Mouse (Mus musculus) adrenal gland (tissue): ENCODE data around the gene Pgls.

ENCODE experiments used
- intact Hi-C: fragments of 180-260 bp; cut with DNase I; formaldehyde crosslinking; loops from one replicate; pipeline ENCODE4 v1.15.1; 2025
- long read RNA-seq, 2 experiments: library from polyadenylated mRNA; unstranded; transcript quantifications; one replicate each; pipeline ENCODE4 v2.0.0; 2020; ENCODE audit warnings: borderline replicate concordance in 1 of 2; ENCODE audit not compliant: insufficient replicate concordance in 1 of 2

The Pgls gene
- long read RNA-seq, experiment 1, transcript Pgls-201 (5 exons, 893 nt) = major isoform, 154 of 175 reads
- long read RNA-seq, experiment 1, partial matches to known transcripts = 6 of 175 reads
- long read RNA-seq, experiment 1, other reads (novel, unspliced or antisense) = 11 of 175 reads
- long read RNA-seq, experiment 2, transcript Pgls-201 (5 exons, 893 nt) = major isoform, 181 of 197 reads
- long read RNA-seq, experiment 2, partial matches to known transcripts = 5 of 197 reads
- long read RNA-seq, experiment 2, other reads (novel, unspliced or antisense) = 8 of 197 reads

DNA sequence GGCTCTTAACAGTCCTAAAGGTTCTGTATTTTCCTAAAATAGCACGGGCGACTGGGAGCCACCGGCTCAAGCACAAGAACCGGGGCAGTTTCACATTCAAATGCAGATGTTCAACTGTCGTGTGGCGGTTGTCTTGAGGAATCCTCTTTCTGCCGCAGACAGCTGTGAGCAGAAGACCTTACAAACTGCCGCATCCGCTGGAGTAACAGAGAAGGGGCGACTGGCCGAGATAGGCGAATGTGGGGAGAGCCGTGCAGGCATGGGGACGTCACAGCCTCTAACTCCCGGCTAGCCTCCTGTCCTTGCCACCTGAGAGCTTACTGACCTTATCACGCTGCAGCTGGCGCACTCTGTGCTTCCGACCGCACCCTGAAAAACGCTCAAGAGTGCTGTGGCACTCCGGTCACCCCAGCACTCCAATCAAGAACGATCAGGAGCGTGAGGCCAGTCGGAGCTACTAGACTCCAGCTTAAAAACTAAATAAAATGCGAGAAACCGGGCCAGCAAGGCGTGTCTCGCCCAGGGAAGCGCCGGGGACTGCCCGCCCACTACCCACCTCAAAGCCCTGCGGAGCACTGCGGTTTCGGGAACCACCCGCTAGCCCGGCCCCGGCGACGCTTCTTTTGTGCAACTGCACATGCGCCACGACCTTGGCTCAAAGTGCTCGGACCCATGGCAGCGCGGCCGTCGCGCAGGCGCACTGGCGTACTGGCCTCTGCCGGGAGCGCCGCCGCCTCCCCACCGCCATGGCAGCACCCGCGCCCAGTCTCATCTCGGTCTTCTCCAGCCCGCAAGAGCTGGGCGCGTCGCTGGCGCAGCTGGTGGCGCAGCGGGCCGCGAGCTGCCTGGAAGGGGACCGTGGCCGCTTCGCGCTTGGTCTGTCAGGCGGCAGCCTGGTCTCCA, at the start of gene Pgls:
Gene Pgls (plus strand): TSS at position 706 of the 903 bp plus-strand sequence.
- intact Hi-C loops = no loop called here

DNA sequence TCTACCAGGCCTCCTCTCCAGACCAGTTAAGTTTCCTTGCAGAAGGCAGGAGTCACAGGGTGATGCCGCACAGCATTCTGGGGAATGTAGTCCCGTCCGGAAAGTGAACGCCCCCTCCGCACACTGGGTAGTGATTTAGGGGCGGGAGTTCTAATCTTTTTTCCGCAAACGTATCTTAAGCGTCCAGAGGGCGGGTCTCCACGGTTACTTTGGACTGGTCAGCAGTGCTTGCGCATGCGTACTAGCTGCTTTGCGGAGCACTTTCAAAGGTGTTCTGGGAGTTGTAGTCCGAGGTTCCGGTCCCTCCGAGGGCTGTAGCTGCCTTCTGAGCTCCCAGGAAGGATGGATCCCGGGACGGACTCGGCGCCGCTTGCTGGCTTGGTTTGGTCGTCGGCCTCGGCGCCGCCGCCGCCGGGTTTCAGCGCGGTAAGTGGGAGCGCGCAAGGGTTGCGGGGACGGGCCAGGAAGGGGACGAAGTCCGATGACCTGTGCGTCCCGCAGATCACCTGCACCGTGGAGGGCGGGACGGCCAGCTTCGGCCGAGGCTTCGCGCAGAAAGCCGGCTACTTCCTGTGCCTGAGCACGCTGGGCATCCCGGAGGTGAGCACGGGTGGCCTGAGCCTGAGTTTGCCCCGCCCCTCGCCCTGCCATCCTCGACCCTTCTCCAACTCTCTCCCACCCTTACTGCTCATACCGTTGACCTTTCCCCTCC, 49.2 kb upstream of the Pgls start, which contains the start of gene Mvb12a:
Gene Mvb12a (plus strand): TSS at position 291 of the 712 bp plus-strand sequence.
- intact Hi-C loops = no loop called here

DNA sequence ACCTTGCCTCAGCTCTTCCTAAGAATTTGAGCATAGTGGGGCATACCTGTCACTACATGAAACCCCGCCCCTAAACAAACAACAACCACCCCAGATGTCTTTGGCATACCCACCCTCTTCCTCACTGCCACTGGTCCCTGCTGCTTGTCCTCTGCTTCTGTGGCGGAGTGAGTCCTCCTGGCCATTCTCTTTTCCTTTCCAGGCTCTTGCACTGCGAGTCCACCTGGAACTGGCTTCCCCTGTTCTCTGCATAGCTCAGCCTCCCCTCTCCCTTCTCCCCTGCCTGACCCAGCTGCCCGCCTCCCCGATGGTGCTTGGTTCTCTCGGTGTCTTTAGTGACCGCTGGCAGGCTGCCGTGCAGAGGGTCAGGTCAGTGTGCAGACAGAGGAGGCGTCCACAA, 48.2 kb upstream of the Pgls start:
- intact Hi-C loops = no loop called here

DNA sequence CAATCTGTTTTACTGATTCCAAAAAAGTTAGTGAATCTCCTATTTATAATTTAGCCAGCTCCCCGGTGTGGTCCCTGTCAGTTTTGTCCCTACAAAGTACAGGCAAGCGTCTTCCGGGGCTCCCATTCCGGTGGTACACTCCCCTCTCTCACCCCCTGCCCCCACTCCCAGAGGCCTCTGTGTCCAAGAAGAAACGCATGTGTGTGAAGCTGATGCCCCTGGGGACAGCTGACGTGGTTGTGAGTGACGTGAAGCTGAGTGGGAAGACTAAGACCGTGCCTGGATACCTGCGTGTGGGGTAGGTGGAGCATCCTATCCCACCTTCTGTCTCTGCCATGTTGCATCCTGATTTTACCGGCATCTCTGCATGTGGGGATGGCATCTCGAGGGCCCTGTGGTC, 46.9 kb upstream of the Pgls start:
- intact Hi-C loops = no loop called here

DNA sequence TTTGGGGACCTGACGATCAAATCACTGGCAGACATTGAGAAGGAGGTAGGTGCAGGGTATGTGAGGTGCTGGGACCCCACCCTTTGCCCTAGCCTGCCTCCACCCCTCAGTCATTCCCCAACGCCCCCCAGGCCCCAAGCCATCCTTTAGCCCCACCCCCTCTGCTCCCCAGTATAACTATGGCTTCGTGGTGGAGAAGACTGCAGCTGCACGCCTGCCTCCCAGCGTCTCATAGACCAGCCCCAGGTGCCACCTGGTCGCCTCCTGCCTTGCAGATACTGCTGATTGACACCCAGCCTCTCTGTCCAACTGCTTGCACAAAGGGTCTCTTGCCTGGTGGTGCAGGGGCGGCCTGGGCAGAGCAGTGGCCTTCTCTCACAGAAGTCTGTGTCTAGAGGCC, 44.4 kb upstream of the Pgls start:
- intact Hi-C loops = no loop called here

DNA sequence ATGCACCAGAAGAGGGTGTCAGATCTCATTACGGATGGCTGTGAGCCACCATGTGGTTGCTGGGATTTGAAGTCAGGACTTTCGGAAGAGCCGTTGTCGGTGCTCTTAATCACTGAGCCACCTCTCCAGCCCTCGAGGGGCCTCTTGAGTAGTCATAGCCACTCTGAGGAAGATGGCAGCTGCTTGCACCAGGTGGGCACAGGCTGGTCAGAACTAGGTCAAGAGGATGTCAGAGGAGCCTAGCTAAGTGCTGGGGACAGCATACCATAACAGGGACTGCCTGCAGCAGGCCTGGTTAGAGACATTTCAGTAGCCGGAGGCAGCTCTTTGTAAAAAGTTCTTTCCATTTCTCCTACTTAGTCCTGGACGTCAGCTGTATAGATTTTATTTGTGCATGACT, 41.2 kb upstream of the Pgls start:
- intact Hi-C loops = no loop called here

DNA sequence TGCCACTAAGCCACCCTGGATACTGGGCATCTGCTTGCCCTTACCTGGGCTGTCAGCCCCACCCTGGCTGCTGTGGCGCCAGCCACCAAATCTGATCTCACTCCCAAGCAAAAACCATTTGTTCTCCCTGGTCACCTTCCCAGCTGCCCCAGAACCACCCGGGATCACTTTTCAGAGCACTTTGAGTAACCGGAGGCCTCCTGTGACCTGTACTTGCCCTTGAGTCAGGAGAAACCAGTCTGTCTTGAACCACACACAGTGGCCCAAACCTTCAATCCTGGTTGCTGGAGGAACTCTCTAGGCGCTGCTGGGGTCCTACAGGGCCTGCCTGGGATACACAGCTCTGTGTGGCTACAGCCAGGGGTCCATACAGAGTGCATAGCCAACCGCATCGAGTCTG, 39.2 kb upstream of the Pgls start:
- intact Hi-C loops = no loop called here

DNA sequence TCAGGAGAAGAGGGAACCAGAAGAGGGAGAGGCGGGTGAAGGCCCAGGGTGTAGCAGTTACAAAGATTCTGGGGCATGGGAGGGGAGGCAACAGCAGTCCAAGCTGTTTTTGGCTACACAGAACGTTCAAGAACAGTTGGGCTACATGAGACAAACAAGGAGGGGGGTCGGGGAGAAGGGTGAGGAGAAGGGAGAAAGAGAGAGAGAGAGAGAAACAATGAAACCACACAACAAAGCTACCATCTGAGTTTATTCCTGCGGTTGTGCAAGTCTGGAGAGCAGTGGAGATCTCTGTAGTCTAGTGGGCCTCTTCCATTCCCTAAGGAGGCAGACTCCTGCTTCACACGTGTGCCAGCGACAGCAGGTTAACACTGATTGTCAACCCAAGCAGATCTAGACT, 38.0 kb upstream of the Pgls start:
- intact Hi-C loops = no loop called here

DNA sequence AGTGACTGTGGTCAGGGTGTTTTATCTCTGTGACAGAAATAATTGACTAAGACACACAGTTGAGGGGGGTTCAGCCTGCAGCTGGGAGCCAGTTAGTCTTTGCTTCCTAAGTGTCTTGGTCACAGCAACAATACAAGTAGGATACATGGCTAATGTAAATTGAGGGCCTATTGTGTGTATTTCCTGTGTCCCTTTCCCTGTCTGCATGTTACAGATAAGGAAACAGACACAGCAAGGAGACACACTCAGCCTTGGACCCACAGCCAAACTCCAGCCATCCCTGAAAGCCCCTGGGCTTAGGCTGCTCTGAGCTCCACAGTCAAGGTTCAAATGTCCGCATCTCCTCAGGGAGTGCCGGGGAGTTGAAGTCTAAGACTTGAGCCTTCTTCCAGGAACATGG, 37.3 kb upstream of the Pgls start:
- intact Hi-C loops = no loop called here

DNA sequence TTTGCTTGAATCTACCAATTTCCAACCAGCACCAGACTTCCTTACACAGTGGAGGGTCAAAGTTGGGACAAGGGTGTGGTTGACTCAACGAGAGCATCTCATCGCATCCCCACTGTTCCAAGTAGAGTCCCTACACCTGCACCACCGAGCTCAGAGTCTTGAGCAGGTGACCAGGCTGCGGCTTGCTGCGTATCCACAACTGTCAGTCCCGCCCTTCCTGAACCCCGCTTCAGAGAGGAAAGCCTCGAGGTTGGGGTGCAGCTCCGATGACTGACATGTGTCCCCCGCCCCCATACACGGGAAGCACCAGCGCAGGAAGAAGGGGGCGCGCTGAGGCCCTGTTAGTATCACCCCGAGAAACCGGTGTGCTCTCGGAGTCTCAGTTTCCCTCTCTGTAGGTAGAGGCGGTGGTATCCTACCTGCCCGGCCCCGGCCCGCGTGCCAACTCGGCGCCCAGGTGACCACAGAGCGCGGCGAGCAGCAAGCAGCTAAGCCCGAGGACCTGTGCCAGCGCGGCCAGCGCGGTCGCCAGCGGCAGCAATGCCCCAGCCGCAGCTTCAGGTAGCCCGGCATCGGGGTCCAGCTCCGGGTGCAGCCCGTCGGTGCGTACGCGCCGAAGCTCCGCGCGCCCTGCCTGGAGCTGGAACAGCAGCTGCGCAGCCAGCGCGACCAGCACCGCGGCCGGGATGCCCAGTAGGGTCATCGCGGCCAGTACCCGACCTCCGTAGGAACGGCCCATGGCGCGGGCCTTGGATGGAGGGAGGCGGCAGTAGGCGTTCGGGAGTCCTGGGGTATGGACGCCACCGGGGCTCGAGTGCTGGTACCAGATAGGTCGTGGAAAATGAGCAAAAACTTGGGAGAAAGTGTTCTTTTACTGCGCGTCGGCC, 33.7 kb upstream of the Pgls start, which contains the start of gene Tmem221:
Gene Tmem221 (minus strand): TSS at position 801 of the 887 bp plus-strand sequence.
- intact Hi-C loops = no loop called here

DNA sequence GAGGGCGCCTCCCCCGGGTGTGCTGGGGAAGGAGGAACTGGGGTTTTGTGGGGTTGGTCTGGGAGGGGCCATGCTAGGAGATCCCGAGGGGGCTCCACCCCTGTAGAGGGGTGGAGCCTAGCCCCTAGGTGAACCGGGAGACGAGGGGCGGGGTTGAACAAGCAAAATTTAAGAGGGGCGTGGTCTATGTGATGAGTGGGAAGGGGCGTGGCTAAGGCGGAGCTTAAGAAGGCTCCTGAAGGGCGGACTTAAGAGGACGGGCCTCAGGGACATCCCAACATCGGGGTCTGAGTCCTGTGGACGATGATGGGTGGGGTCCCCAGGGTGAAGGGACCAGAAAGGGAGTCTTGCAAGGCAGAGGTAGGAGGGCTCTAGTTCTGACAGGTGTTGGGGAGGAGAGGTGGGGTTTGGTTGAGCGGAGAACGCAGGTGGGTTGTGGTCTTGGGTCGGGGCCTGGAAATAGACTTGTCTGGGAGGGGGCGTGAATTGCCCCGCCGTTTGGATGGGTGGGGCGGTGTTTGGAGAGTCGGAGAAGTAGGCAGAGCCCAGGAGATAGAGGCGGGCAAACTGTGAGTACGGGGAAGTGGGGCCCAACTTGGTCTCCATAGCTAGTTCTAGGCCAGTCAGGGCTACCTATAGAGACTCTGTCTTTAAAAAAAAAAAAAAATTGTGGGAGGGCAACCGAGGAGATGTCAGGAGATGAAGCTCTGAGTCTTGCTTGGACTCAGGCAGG, 32.9 kb upstream of the Pgls start:
- intact Hi-C loops = no loop called here

DNA sequence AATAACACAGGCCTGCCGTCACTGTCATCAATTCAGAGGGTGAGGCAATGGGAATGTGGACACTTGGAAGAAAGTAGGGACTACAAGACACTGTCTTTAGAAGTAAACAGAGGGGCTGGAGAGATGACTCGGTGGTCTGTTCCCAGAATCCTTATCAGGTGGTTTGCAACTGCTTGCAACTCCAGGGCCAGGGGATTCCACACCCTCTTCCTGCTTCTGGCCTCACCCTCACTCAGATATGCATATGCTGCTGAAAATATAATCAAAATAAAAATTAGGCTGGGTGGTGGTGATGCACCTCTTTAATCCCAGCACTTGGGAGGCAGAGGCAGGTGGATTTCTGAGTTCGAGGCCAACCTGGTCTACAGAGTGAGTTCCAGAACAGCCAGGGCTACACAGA, 31.9 kb upstream of the Pgls start:
- intact Hi-C loops = no loop called here

DNA sequence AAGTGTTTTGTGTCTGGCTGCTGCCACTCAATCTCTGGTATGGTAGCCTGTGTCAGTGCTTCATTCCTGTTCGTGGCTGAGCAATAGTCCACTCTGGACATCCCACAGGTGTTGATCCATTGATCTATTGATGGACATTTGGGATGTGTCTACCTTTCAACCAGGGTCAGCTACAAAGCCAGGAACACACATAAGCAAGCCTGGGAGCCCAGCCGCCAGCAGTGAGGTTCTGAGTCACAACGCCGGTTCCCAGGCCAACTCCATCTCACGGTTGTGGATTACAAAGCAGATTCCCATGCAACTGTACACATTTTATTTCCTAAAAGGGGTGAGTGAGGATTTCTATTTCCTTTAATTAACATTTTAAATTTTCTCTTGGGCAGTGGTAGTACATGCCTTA, 31.2 kb upstream of the Pgls start:
- intact Hi-C loops = loop anchor here (1.0 kb wide), 2 partner anchors 36 to 101 kb away; no protein-coding TSS in a partner anchor

DNA sequence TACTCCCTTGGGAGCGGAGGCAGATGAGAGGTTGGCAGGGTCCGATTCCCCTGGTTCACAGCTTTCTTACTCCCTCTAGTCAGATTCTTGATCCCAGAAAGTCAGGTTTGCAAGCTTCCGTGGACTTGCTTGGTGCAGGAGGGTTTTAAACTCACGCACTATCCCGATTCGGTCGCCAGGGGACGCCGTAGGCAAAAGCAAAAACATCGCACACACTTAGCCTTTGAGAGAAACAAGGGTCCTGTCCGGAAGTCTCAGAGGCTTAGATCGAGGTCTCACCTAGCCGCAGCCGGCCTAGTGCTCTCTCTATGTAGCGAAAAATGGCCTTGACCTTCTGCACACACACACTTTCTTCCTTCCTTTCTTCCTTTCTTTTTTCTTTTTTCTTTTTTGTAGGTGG, 30.6 kb upstream of the Pgls start:
- intact Hi-C loops = loop anchor here (1.0 kb wide), 2 partner anchors 35 to 100 kb away; no protein-coding TSS in a partner anchor

DNA sequence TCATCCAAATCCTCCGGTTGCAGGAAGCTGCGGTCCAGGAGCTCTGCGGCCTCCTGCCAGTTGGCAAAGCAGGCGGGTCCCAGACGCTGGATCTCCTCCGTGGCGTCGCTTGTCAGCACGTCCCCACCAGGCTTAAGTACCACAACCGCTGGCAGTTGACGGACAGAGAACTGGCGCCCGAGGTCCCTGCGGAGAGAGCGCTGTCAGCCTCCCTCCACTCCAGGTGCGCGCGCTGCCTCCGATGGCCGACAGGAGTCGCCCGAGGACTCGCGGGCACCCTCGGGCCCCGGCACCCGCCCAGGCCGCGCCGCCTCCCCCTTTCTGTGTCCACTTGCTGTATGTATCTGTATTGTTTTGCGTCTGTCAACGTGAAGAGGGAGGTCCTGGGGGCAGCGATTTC, 29.2 kb upstream of the Pgls start:
- intact Hi-C loops = no loop called here

DNA sequence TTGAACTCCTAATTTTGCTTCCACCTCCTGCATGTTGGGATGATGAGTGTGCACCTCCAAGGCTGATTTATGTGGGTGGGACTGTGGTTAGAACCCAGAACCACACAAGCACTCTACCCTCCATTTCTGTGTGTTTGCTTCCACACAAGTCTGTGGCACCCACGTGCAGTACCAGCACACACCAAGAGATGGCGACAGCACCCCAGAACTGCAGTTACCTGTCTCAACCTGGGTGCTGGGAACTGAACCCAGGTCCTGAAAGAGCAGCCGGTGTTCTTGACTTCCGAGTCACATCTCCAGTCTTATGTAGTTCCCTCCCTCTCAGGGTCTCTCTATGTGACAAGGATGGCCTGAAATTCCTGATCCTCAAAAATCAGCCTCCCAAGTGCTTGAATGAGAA, 28.0 kb upstream of the Pgls start:
- intact Hi-C loops = no loop called here

DNA sequence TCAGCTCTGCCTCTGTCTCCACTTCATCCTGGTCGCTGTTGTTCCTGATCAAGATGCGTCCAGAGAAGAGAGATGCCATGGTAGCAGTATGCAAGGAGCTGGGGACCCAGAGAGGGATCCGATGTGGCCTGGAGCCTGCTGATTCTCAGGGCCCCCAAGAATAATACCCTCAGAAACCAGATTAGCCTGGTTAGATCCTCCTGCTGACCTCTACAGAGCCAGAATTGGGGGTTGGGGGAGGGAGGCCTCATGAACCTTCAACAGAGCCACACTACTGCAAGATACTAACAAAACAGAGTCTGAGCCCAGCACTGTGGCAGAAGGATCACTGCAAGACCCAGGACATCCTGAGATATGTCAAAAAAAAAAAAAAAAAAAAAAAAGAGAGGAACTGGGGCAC, 25.5 kb upstream of the Pgls start, which contains the start of gene Nxnl1:
Gene Nxnl1 (minus strand): TSS at position 101 of the 400 bp plus-strand sequence.
- intact Hi-C loops = no loop called here

DNA sequence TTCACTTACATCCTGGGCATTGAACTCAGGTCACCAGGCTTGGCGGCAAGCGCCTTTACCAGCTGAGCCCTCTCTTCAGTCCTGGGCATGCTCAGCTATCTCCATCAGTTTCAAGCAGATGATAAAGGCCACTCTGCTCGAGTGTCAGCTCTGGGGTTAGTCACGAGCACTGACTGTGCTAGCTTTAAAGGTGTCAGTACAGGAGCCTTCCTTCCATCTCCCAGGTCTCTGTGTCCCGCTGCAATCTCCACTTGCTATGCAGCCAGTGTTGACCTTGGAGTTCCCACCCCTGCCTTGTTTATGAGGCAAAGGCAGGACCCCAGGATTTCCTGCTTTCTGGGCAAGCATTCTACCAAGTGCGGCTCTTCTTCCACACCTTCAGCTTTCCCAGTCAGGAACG, 24.4 kb upstream of the Pgls start:
- intact Hi-C loops = no loop called here

DNA sequence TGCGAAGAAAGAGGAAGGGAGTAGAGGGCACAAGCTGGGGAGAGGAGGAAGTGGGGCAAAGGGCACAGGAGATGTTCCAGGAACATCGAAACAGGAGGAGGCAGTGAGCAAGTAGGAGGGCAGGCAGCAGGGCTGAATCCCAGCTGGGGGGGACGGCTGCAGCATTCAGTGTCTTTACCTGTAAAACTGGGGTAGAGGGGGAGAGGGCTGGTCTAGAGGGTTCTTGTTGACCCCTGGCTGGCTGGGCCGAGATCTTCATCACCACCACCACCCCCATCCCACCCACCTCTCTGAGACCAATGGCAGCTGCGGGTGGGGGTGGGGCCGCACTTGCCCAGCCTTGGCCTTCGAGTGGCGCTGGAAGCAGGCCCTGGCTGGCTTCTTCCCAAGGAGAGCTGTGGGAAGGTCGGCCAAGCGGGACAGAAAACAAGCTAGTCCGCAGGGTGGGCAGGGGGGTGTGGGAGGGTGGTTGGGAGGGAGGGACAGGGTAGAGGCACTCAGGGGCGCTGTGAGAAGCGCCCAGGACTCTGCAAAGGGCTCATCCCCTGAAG, 23.5 kb upstream of the Pgls start, which contains the start of gene Slc27a1:
Gene Slc27a1 (plus strand): TSS at position 496 of the 551 bp plus-strand sequence.
- intact Hi-C loops = no loop called here

DNA sequence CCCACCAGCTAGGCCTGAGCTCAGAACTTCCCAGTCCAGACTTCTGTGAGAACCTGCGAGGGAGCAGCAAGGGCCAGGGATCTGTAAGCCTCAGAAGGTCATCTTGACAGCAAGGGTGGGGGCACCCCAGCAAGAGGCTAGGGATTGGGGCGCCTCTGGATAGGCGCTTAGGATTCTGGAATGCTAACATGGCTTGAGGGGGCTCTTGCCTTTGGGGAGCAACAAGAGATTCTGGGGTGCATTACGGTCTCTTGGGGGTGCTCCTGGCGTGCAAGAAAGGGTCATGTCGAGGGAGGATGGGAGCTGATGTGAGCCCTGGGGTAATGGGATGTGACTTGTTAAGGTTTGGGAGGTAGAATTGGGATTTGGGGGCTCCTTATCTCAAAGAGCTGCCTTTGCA, 23.0 kb upstream of the Pgls start:
- intact Hi-C loops = no loop called here
